Mouse (Mus musculus) heart, embryonic 14.5 days (tissue): ENCODE measurements at regions not wholly inside any gene's neighbourhood (a gene's known extent, or its start where the extent isn't known, plus 50 kb on each side); places are given as distances from the start of the nearest gene placed in this dataset.

Source experiments
- ATAC-seq: fragments of 200-750 bp; cut with Nextera tagmentation; 2 replicates; pipeline ENCODE4 v1.8.0; 2017; ENCODE audit warnings: low read depth, moderate TSS enrichment; ENCODE audit not compliant: insufficient number of reproducible peaks, insufficient read depth, low FRiP score
- H3K27ac ChIP-seq, 2 experiments: fragments of 200-500 bp in 1 of 2; fragments of 300-500 bp in 1 of 2; sonication (generic) in 1 of 2; replicated peaks in 1 of 2; 2 replicates each; pipeline ENCODE4 v1.5.1; 2012 to 2014; ENCODE audit warnings: low read depth in 2 of 2, low read length in 2 of 2, control low read depth in 1 of 2, mild to moderate bottlenecking in 1 of 2, mixed read lengths in 1 of 2; ENCODE audit not compliant: control insufficient read depth in 1 of 2, insufficient read depth in 1 of 2
- H3K27me3 ChIP-seq: fragments of 300-500 bp; sonication (generic); 2 replicates; pipeline ENCODE4 v1.6.1; 2014; ENCODE audit warnings: mild to moderate bottlenecking, low read length, control low read depth; ENCODE audit not compliant: control insufficient read depth, insufficient read depth
- H3K36me3 ChIP-seq: fragments of 300-500 bp; sonication (generic); 2 replicates; pipeline ENCODE4 v1.6.1; 2014; ENCODE audit warnings: mild to moderate bottlenecking, control low read depth, low read length, mixed read lengths; ENCODE audit not compliant: control insufficient read depth, insufficient read depth
- H3K4me1 ChIP-seq, 2 experiments: fragments of 200-500 bp in 1 of 2; fragments of 300-500 bp in 1 of 2; sonication (generic) in 1 of 2; 2 replicates each; pipeline ENCODE4 v1.6.1; 2012 to 2014; ENCODE audit warnings: low read length in 2 of 2, control low read depth in 1 of 2, mixed read lengths in 1 of 2; ENCODE audit not compliant: control insufficient read depth in 2 of 2, insufficient read depth in 2 of 2
- H3K4me2 ChIP-seq: fragments of 300-500 bp; sonication (generic); 2 replicates; pipeline ENCODE4 v1.6.1; 2014; ENCODE audit warnings: mild to moderate bottlenecking, low read length
- H3K4me3 ChIP-seq, 2 experiments: fragments of 200-500 bp in 1 of 2; fragments of 300-500 bp in 1 of 2; sonication (generic) in 1 of 2; 2 replicates each; pipeline ENCODE4 v1.5.1; 2012 to 2014; ENCODE audit warnings: low read length in 2 of 2, mild to moderate bottlenecking in 2 of 2, control low read depth in 1 of 2, low read depth in 1 of 2, moderate library complexity in 1 of 2; ENCODE audit not compliant: control insufficient read depth in 1 of 2, insufficient read depth in 1 of 2
- H3K9ac ChIP-seq: fragments of 300-500 bp; sonication (generic); 2 replicates; pipeline ENCODE4 v1.6.1; 2014; ENCODE audit warnings: mild to moderate bottlenecking, low read length
- H3K9me3 ChIP-seq: fragments of 300-500 bp; sonication (generic); 2 replicates; pipeline ENCODE4 v1.6.1; 2016; ENCODE audit warnings: low read length, control low read depth; ENCODE audit not compliant: control insufficient read depth
- WGBS: fragments of 180-500 bp; shearing (Covaris S2); extraction: QIAGEN DNeasy Blood & Tissue Kit; methylation state at CpG from one replicate; pipeline ENCODE4 v1.1.7; 2014; 5-methylcytosine and 5-hydroxymethylcytosine counted together

- Histone ChIP-seq H3K9me3 (no peaks in the 10 kb centered on the region), H3K27me3 (no peaks in the 10 kb centered on the region), H3K4me3 (no peak overlapping the region), H3K9ac (no peak overlapping the region), H3K27ac (no peak overlapping the region), H3K36me3 (no peaks in the 10 kb centered on the region), H3K4me2 (no peak overlapping the region), H3K4me1 (no peaks in the 10 kb centered on the region)
- WGBS = 80% methylated on average over 6 of the region's 6 CpGs
- ATAC-seq = no peak
Observed at GRCm38 (mm10) chr10:9030486-9030885, 144.6 kb upstream of the Sash1 start.

- 81% methylated on average over 6 of the region's 6 CpGs for WGBS
- no peak for ATAC-seq
Observed at GRCm38 (mm10) chr10:9029506-9029905, 143.6 kb upstream of the Sash1 start.

GRCm38 (mm10) chr10:9027070-9027807 is 141.4 kb upstream of the Sash1 start:
- Histone ChIP-seq H3K4me3 (no peak overlapping the region), H3K9me3 (no peaks in the 10 kb centered on the region), H3K27me3 (no peaks in the 10 kb centered on the region), H3K36me3 (no peaks in the 10 kb centered on the region), H3K4me2 (no peak overlapping the region), H3K4me1 (no peaks in the 10 kb centered on the region), H3K9ac (no peak overlapping the region), H3K27ac (no peak overlapping the region)
- ATAC-seq = no peak
- WGBS = 83% methylated on average over 12 of the region's 12 CpGs

More at GRCm38 (mm10) chr10:9029506-9029905, 143.6 kb upstream of the Sash1 start:
- Histone ChIP-seq H3K9ac (no peak overlapping the region), H3K4me1 (no peaks in the 10 kb centered on the region), H3K9me3 (no peaks in the 10 kb centered on the region), H3K4me3 (no peak overlapping the region), H3K4me2 (no peak overlapping the region), H3K36me3 (no peaks in the 10 kb centered on the region), H3K27ac (no peak overlapping the region), H3K27me3 (no peaks in the 10 kb centered on the region)

GRCm38 (mm10) chr10:9014810-9015505 is 129.1 kb upstream of the Sash1 start:
- WGBS = 66% methylated on average over 11 of the region's 11 CpGs
- Histone ChIP-seq H3K4me2 (no peak overlapping the region), H3K4me3 (no peak overlapping the region), H3K9me3 (no peaks in the 10 kb centered on the region), H3K9ac (no peak overlapping the region), H3K27me3 (no peaks in the 10 kb centered on the region), H3K4me1 (peaks cover 0 to 8% of the 10 kb centered on the region in 2 experiments; a peak in 2 of 4 replicates), H3K36me3 (no peaks in the 10 kb centered on the region), H3K27ac (0 out of 4 replicates have a peak overlapping the region, but pooled peaks of 1 of the 2 experiments have one; percentile 8)
- no peak for ATAC-seq

GRCm38 (mm10) chr10:9013549-9013925 is 127.7 kb upstream of the Sash1 start:
- H3K27me3 ChIP-seq = no peaks in the 10 kb centered on the region
- no peak overlapping the region for H3K4me3 ChIP-seq
- no peaks in the 10 kb centered on the region; a peak in 1 of 4 replicates for H3K4me1 ChIP-seq
- H3K27ac ChIP-seq = peak overlapping the region; percentile 20 to 42; a peak in 1 of 4 replicates
- H3K9ac ChIP-seq = no peak overlapping the region
- 51% methylated on average over 3 of the region's 3 CpGs for WGBS
- no peaks in the 10 kb centered on the region for H3K9me3 ChIP-seq
- no peak for ATAC-seq
- H3K36me3 ChIP-seq = no peaks in the 10 kb centered on the region
- H3K4me2 ChIP-seq = no peak overlapping the region

GRCm38 (mm10) chr10:9012829-9013548 is 127.1 kb upstream of the Sash1 start:
- no peaks in the 10 kb centered on the region for H3K27me3 ChIP-seq
- WGBS = 38% methylated on average over 5 of the region's 5 CpGs
- H3K4me1 ChIP-seq = no peaks in the 10 kb centered on the region; a peak in 1 of 4 replicates
- no peaks in the 10 kb centered on the region for H3K9me3 ChIP-seq
- no peak for ATAC-seq
- H3K27ac ChIP-seq = no peak overlapping the region
- no peak overlapping the region for H3K4me3 ChIP-seq
- H3K36me3 ChIP-seq = no peaks in the 10 kb centered on the region
- H3K4me2 ChIP-seq = no peak overlapping the region
- H3K9ac ChIP-seq = no peak overlapping the region

- Histone ChIP-seq H3K4me2 (no peak overlapping the region), H3K4me3 (no peak overlapping the region)
- no peak for ATAC-seq
Observed at GRCm38 (mm10) chr10:9011906-9012305, 126.0 kb upstream of the Sash1 start.

More at GRCm38 (mm10) chr10:9011906-9012305, 126.0 kb upstream of the Sash1 start:
- Histone ChIP-seq H3K36me3 (no peaks in the 10 kb centered on the region), H3K9ac (no peak overlapping the region), H3K9me3 (no peaks in the 10 kb centered on the region), H3K27ac (no peak overlapping the region), H3K4me1 (no peaks in the 10 kb centered on the region; a peak in 1 of 4 replicates), H3K27me3 (no peaks in the 10 kb centered on the region)
- 66% methylated on average over 2 of the region's 2 CpGs for WGBS
